Comparison of ENCODE assay signal across 8 mouse cellular contexts in the genomic region with DNA sequence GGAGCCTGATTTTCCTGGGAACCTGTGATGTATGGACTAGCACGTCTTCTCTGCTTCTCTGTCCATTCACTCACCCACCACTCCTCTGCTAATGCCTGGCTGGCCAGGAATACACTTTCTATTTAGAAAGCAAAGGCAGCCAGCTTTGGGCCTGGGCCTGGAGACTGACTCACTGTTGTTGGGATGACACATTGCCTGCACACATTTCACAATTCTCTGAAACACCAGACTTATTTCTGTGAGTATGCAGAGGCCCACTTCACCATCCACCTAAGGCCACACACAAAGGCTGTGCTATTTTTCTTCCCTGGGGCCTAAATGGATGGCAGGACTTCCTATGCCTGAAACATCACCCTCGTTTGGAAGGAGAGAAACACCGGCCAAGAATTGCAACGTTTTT.
DNase-seq lines count a peak whose midpoint lies in the region; ATAC-seq and TF ChIP-seq lines count a peak whose summit lies in the region.

No protein-coding gene starts in this region.

- no peak overlapping the region for H3K4me3 ChIP-seq in stomach, postnatal 0 days (ENCODE audit: low read depth, low read length)
- no peak overlapping the region for H3K4me3 ChIP-seq in kidney, adult 2 months (ENCODE audit: insufficient read depth, low read depth, low read length)

- DNase-seq in adrenal gland, adult (ENCODE audit: inconsistent age in 2 of 2, low spot score in 1 of 2) = peak; percentile 73 to 88
- no peak for DNase-seq in adrenal gland, postnatal 4 days (ENCODE audit: low spot score in 2 of 2)
- peak; percentile 86 for DNase-seq in Muller cell, postnatal 12 days (ENCODE audit: inconsistent ontology term)
- DNase-seq in gastrocnemius, adult 8-10 months (ENCODE audit: low spot score in 2 of 2) = peak; percentile 51 to 62
- peak; percentile 68 to 76 for DNase-seq in left cerebral cortex, postnatal 14 days (ENCODE audit: low spot score in 2 of 2)
- DNase-seq in stomach, postnatal 0 days (ENCODE audit: low spot score) = peak; percentile 34
- DNase-seq in kidney, adult 2 months = no peak
- DNase-seq in kidney, postnatal 14 days = no peak

- TF ChIP-seq POLR2A in kidney, adult 2 months (IDR thresholded peaks at IDR 0.05; ENCODE audit: low read depth, low read length) = no peak

- H3K27ac ChIP-seq in stomach, postnatal 0 days (replicated peaks) = 0 out of 2 replicates have a peak overlapping the region, but pooled peaks have one; percentile 45
- H3K27ac ChIP-seq in kidney, adult 2 months (ENCODE audit: insufficient read depth, low read depth, low read length) = no peak overlapping the region

- TF ChIP-seq CTCF in stomach, postnatal 0 days (IDR thresholded peaks at IDR 0.05; ENCODE audit: low read depth) = no peak
- TF ChIP-seq CTCF in kidney, adult 2 months (conservative IDR thresholded peaks at IDR 0.05; ENCODE audit: insufficient read depth, insufficient read length, low read depth, low read length) = no peak

- H3K9ac ChIP-seq in stomach, postnatal 0 days (ENCODE audit: low read length) = no peak overlapping the region

- H3K27me3 ChIP-seq in stomach, postnatal 0 days (ENCODE audit: control insufficient read depth, insufficient read depth, low read length) = no peaks in the 10 kb centered on the region
- H3K27me3 ChIP-seq in kidney, adult 2 months (replicated peaks; ENCODE audit: control insufficient read depth, insufficient read depth, low read length) = no peaks in the 10 kb centered on the region

- H3K4me2 ChIP-seq in stomach, postnatal 0 days (replicated peaks; ENCODE audit: low read depth) = no peak overlapping the region

- ATAC-seq in stomach, postnatal 0 days (ENCODE audit: low FRiP score, low TSS enrichment) = peak; percentile 67; the same call in 1 of the 2 replicates

- no peaks in the 10 kb centered on the region for H3K36me3 ChIP-seq in stomach, postnatal 0 days (ENCODE audit: control insufficient read depth, insufficient read depth, low read length)
- no peaks in the 10 kb centered on the region for H3K36me3 ChIP-seq in kidney, adult 2 months (ENCODE audit: control insufficient read depth, insufficient read depth, low read length)

- H3K9me3 ChIP-seq in stomach, postnatal 0 days (ENCODE audit: control insufficient read depth, low read length) = no peaks in the 10 kb centered on the region

- WGBS in stomach, postnatal 0 days = 30% methylated on average over 4 of the region's 4 CpGs
- WGBS in kidney, adult 2 months = 62% methylated on average over 4 of the region's 4 CpGs

- no peak for TF ChIP-seq EP300 in stomach, postnatal 0 days (optimal IDR thresholded peaks at IDR 0.05)

- H3K4me1 ChIP-seq in stomach, postnatal 0 days (replicated peaks; ENCODE audit: control insufficient read depth, insufficient read depth) = peaks cover 2% of the 10 kb centered on the region; the same call in 1 of the 2 replicates
- H3K4me1 ChIP-seq in kidney, adult 2 months (ENCODE audit: control insufficient read depth, insufficient read depth, low read length) = peaks cover 6% of the 10 kb centered on the region; the same call in 1 of the 2 replicates

- intact Hi-C loops in left cerebral cortex, postnatal 14 days (cut with DNase I) = loop anchor here (5.0 kb wide), 1 partner anchor 80 kb away; no protein-coding TSS in a partner anchor

Comparison
In these comparisons a context has a peak if more than half of its experiments do, and no peak if none do; other contexts are left out.
1. DNase-seq: peak in adrenal gland, adult (2 of 2), Muller cell, postnatal 12 days (single experiment), gastrocnemius, adult 8-10 months (2 of 2), left cerebral cortex, postnatal 14 days (2 of 2) and stomach, postnatal 0 days (single experiment); none in adrenal gland, postnatal 4 days (0 of 2), kidney, adult 2 months (single experiment) and kidney, postnatal 14 days (single experiment).